Mouse (Mus musculus) stomach, embryonic 16.5 days (tissue): Measurements from ENCODE around the gene Gm9732. TPM values are rescaled to one million over a fixed set of nuclear protein-coding genes. Genes with fewer than 3 reads are reported as not detected.
"Not testable (repeated sequence)": the region's sequence is repeated elsewhere in the genome, so short reads cannot be mapped to it uniquely, and the experiment has no call there.

Experiments used
- ATAC-seq: fragments of 200-750 bp; cut with Nextera tagmentation; 2 replicates; pipeline ENCODE4 v1.8.0; 2017; ENCODE audit warnings: moderate number of reproducible peaks, moderate TSS enrichment; ENCODE audit not compliant: insufficient read depth, low FRiP score
- H3K27ac ChIP-seq: fragments of 300-500 bp; sonication (generic); 2 replicates; pipeline ENCODE4 v1.5.1; 2014; ENCODE audit warnings: low read length
- H3K27me3 ChIP-seq: fragments of 300-500 bp; sonication (generic); 2 replicates; pipeline ENCODE4 v1.6.1; 2014; ENCODE audit warnings: low read length, control low read depth, mixed read lengths; ENCODE audit not compliant: control insufficient read depth, insufficient read depth
- H3K36me3 ChIP-seq: fragments of 300-500 bp; sonication (generic); 2 replicates; pipeline ENCODE4 v1.6.1; 2014; ENCODE audit warnings: low read length; ENCODE audit not compliant: control insufficient read depth, insufficient read depth
- H3K4me1 ChIP-seq: fragments of 300-500 bp; sonication (generic); 2 replicates; pipeline ENCODE4 v1.6.1; 2014; ENCODE audit warnings: low read length, control low read depth, mixed read lengths; ENCODE audit not compliant: control insufficient read depth, insufficient read depth
- H3K4me2 ChIP-seq: fragments of 300-500 bp; sonication (generic); 2 replicates; pipeline ENCODE4 v1.6.1; 2014; ENCODE audit warnings: low read depth, low read length, mixed read lengths
- H3K4me3 ChIP-seq: fragments of 300-500 bp; sonication (generic); replicated peaks from 2 replicates; pipeline ENCODE4 v1.5.1; 2014; ENCODE audit warnings: mild to moderate bottlenecking, low read length
- H3K9ac ChIP-seq: fragments of 300-500 bp; sonication (generic); 2 replicates; pipeline ENCODE4 v1.6.1; 2014; ENCODE audit warnings: low read length
- H3K9me3 ChIP-seq: fragments of 300-500 bp; sonication (generic); replicated peaks from 2 replicates; pipeline ENCODE4 v1.6.1; 2016; ENCODE audit warnings: low read length, control low read depth; ENCODE audit not compliant: control insufficient read depth
- WGBS: fragments of 180-500 bp; shearing (Covaris S2); extraction: QIAGEN DNeasy Blood & Tissue Kit; methylation state at CpG from one replicate; pipeline ENCODE4 v1.1.7; 2014; 5-methylcytosine and 5-hydroxymethylcytosine counted together
- polyA plus RNA-seq: library from polyadenylated mRNA; unstranded; fragments of >200 nt; fragmentation: Nextera tagmentation; extraction: Ambion mirVana; gene quantifications from 2 replicates; pipeline ENCODE4 v1.2.1, GENCODE M21; 2015

Gene Gm9732
- polyA plus RNA-seq, 1 experiment from 2014 or later = not detected

DNA sequence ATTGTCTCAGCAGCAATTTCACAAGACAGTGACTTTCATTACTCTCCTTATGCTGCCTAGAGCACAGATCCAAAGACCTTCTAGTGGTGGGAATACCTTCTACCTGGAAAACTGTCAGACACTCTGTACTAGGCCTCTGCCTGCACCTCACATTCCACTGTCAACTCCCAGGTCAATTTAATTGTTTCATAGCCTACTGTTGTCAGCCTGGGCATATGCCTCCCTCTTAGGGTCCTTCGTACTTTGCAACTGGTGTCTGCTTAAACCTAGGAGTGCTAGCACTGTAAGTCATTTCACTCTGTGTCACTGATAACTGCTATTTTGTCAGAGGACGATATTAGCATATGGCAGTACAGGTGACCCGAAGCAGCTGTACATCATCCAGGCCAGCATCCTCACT, 5.6 kb upstream of the Gm9732 start:
- WGBS = 76% methylated on average over 3 of the region's 3 CpGs
- H3K4me1 ChIP-seq, ATAC-seq, H3K36me3 ChIP-seq, H3K9me3 ChIP-seq, H3K4me2 ChIP-seq, H3K4me3 ChIP-seq, H3K27ac ChIP-seq, H3K9ac ChIP-seq, H3K27me3 ChIP-seq: not testable (repeated sequence)

DNA sequence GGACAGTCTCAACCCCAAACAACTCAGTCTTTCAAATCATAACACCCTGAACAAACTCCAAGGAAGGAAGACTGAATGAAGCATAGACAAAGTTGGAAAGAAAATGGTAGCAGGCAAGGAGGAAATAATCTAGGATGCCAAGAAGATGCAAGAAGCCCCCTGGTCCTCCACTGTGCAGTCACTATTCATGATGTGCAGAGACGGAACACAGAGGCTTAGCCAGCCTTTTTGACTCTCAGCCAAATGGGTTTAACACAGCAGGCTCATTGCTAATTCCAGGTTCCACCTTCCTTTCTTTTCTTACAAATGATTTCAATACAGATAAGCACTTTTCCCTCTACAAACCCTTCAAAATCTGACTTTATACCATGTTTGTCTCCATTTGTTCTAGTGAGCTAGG, 1.7 kb upstream of the Gm9732 start:
- ATAC-seq = not testable (repeated sequence)

DNA sequence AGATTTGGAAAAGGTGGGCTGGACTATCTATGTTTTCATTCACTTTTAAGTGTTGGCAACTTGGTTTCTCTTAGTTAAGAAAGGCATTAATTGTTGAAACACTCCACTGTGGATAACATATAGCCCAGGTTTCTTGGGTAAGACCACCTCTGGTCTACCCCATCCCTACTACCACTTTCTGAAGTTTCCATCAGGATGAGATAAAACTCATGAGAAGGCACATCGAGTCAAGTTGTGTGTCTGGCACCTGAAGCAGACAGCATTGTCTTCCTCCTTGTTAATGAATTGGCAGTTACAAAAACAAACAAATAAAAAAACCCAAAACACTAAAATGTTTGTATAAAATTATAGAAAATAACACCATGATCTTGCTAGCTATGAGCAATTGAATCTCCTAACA, 916 bp downstream of the Gm9732 start:
- not testable (repeated sequence) for H3K4me2 ChIP-seq, H3K36me3 ChIP-seq, H3K4me3 ChIP-seq, ATAC-seq, H3K27ac ChIP-seq, H3K9ac ChIP-seq, H3K4me1 ChIP-seq, H3K9me3 ChIP-seq, H3K27me3 ChIP-seq
- WGBS = 82% methylated on average over 1 of the region's 1 CpGs

More for the DNA sequence above, 1.7 kb upstream of the Gm9732 start:
- not testable (repeated sequence) for H3K27me3 ChIP-seq, H3K36me3 ChIP-seq, H3K9ac ChIP-seq, H3K4me3 ChIP-seq, H3K9me3 ChIP-seq, H3K4me2 ChIP-seq, H3K4me1 ChIP-seq, H3K27ac ChIP-seq
- 83% methylated on average over 1 of the region's 1 CpGs for WGBS

DNA sequence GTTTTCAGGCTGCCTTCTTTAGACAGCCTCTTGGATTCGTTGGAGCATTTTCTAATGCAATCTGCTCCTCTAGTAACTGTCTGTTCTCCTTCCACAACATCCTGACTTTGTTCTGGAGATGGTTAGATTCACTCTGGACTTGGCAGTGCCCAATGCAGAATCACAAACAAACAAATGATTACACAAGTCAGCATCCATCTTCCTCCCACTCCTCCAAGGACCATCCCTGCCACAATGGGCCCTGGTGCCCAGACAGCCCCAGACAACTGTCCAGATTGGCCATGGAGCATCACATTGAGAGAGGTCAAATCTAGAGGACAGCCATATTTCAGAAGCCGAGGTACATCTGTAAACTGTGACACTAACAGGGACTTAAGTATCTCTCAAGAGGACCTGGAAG, 2.6 kb downstream of the Gm9732 start:
- not testable (repeated sequence) for H3K36me3 ChIP-seq, H3K27me3 ChIP-seq, H3K9ac ChIP-seq, H3K9me3 ChIP-seq, H3K4me1 ChIP-seq, H3K4me2 ChIP-seq, H3K4me3 ChIP-seq, ATAC-seq, H3K27ac ChIP-seq
- WGBS = 68% methylated on average over 2 of the region's 2 CpGs

DNA sequence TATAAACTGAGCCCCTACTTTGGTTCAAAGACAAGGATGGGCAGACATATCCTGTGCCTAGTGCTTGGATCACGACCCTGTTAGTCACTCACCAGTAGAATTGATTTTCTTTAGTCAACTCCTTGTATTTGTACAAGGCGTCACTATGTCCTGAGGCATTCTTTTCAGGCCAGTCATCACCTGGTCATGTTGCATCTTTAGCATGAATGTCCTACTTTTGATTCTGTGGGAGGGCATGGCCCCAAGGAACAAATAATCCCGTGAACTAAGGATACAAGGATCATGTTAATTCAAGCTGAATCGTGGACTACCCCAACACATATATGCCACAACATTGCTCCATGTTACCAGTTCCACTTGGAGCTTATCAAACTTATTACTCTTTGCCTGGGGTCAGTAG, 3.3 kb downstream of the Gm9732 start:
- not testable (repeated sequence) for H3K27ac ChIP-seq, H3K4me2 ChIP-seq, H3K4me3 ChIP-seq, H3K9ac ChIP-seq, H3K27me3 ChIP-seq, ATAC-seq, H3K36me3 ChIP-seq, H3K9me3 ChIP-seq, H3K4me1 ChIP-seq
- WGBS = 65% methylated on average over 4 of the region's 4 CpGs

DNA sequence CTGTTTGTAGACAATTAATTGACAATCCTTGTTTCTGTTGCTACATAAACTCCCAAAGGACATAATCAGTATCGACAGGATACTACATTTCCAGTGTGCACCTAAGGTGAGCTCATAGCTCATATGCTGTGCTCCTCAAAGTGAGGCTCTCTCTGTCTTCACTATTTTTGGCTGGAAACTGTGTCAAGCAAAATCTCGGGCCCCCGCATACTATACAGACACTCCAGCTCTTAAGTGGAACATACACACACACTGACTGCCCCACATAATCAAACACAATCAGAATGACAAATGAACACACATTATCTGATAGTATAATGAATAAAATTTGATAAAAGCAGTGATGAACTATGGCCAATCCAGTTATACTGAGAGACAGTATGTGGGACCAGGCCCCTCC, 3.8 kb downstream of the Gm9732 start:
- H3K27me3 ChIP-seq, H3K36me3 ChIP-seq, H3K4me2 ChIP-seq, H3K9me3 ChIP-seq, H3K27ac ChIP-seq, ATAC-seq, H3K4me1 ChIP-seq, H3K4me3 ChIP-seq, H3K9ac ChIP-seq: not testable (repeated sequence)
- 88% methylated on average over 3 of the region's 3 CpGs for WGBS

DNA sequence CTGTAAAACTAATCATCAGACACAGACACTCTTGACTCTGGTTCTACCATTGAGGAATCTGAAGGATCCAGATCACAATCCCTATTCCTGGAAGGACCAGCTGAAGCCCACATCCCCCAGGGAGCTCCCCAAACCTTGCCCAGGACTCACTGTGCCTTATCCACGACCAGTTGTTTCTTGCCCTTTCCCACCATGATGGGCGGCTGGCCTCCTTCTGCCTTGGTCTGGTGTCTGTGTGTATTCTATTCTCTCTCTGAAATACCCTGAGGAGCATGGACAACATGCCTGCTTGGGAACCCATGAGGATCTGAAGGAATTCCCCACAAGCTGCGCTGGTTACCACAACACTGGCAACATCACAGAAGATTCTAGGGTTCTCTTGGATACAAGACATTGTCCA, 18.7 kb downstream of the Gm9732 start, which contains the start of gene Gm8127:
Gene Gm8127, minus strand, starts transcription at position 330 of the 400 bp plus-strand sequence.
- H3K36me3 ChIP-seq, ATAC-seq, H3K4me2 ChIP-seq, H3K27me3 ChIP-seq, H3K4me1 ChIP-seq, H3K4me3 ChIP-seq, H3K9me3 ChIP-seq, H3K9ac ChIP-seq, H3K27ac ChIP-seq: not testable (repeated sequence)
- WGBS = 76% methylated on average over 3 of the region's 3 CpGs

DNA sequence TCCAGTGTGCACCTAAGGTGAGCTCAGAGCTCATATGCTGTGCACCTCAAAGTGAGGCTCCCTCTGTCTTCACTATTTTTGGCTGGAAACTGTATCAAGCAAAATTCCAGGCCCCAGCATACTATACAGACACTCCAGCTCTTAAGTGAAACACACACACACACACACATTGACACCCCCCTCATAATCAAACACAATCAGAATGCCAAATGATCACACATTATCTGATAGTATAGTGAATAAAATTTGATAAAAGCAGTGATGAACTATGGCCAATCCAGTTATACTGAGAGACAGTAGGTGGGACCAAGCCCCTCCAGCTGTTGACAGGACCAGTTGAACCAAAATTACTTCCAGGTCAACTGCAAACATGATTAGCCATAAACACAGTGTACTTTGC, 44.7 kb downstream of the Gm9732 start:
- H3K36me3 ChIP-seq, H3K4me1 ChIP-seq, H3K9ac ChIP-seq, H3K4me2 ChIP-seq, ATAC-seq, H3K4me3 ChIP-seq, H3K9me3 ChIP-seq, H3K27me3 ChIP-seq, H3K27ac ChIP-seq: not testable (repeated sequence)

DNA sequence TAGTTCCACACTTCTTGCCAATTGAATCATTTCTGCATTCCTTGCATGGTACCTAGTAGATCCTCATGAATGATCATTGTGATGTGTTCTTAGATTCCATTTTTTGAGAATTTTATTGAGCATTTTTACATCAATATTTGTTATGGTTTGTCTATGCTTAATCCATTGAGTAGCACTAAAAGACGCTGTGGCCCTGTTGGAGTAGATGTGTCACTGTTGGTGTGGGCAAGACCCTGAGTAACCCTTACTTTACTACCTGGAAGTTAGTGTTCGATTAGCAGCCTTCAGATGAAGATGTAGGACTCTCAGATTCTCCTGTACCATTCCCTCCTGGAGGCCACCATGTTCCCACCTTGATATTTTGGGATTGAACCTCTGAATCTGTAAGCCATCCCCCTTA, 53.8 kb downstream of the Gm9732 start:
- not testable (repeated sequence) for ATAC-seq, H3K27ac ChIP-seq, H3K4me3 ChIP-seq, H3K36me3 ChIP-seq, H3K4me1 ChIP-seq, H3K27me3 ChIP-seq, H3K4me2 ChIP-seq, H3K9ac ChIP-seq, H3K9me3 ChIP-seq
- 63% methylated on average over 2 of the region's 2 CpGs for WGBS

DNA sequence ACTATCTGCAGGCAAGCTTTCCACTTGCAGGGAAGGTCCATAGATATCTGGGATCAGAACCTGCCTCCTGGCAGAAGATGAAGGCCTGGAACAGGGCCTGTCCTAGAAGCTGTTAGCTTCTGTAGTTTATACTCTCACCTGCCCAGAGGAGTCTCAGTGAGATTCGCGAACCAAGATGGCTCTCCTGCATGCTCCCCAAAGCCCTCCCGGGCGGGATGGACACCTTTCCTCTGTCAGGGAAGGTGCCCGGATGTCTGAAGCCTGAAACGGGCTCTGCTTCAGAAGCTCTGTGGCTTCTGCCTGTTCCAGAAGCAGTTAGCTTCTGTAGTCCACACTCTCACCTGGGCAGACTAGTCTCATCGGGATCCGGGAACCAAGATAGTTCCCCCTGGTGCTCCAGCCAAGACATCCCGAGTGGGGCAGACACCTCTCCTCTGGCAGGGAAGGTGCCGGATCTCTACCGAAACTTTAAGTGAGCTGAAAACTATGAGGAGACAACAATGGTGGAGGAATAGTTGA, 56.6 kb downstream of the Gm9732 start:
- WGBS = 91% methylated on average over 9 of the region's 11 CpGs
- not testable (repeated sequence) for ATAC-seq, H3K9me3 ChIP-seq, H3K4me1 ChIP-seq, H3K27ac ChIP-seq, H3K4me2 ChIP-seq, H3K27me3 ChIP-seq, H3K36me3 ChIP-seq, H3K9ac ChIP-seq, H3K4me3 ChIP-seq
